Mouse (Mus musculus): ENCODE measurements around the gene Gins1. TPM values are rescaled to one million over a fixed set of nuclear protein-coding genes. Genes with fewer than 3 reads are reported as not detected.

Gins1 gene
- polyA plus RNA-seq, 1 experiment, result 31.3 TPM

DNA sequence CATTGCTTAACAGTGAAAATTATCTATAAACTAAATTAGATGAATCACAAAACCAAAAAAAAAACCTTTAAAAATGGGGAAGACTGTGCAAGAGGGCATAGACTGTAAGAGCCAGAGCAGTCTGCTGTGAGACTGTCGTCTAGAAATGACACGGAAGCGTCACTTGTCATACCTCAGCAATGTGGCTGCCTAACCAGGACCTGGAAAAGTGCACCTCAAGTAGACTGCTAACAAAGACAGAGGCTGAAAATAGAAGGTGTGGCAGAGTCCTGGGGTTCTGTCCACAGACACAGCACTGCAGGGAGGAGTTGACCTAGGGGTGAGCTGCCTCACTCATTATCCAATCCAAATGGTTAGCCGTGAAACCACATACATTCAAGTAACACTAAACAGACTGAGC is 17.0 kb downstream of the Gins1 start:
- Histone ChIP-seq H3ac (ENCODE audit: control insufficient read depth, insufficient read length, low read depth) (no peak overlapping the region), H3K36me3 (ENCODE audit: control insufficient read depth, insufficient read depth) (peaks cover 54% of the 10 kb centered on the region), H3K27me3 (ENCODE audit: control insufficient read depth, insufficient read depth, insufficient read length) (no peaks in the 10 kb centered on the region), H3K4me3 (ENCODE audit: insufficient read depth, poor library complexity, severe bottlenecking) (no peak overlapping the region), H3K79me3 (ENCODE audit: low read depth) (no peaks in the 10 kb centered on the region), H3K79me2 (ENCODE audit: control insufficient read depth, insufficient read depth) (no peaks in the 10 kb centered on the region)
- no peak for TF ChIP-seq CTCF (IDR thresholded peaks at IDR 0.05; ENCODE audit: control insufficient read depth, insufficient read depth, insufficient read length)
- no peak for TF ChIP-seq MAX (IDR thresholded peaks at IDR 0.05)
- TF ChIP-seq USF1 (IDR thresholded peaks at IDR 0.05; ENCODE audit: low read depth), result no peak
- no peak for TF ChIP-seq FOSL1 (IDR thresholded peaks at IDR 0.05; ENCODE audit: insufficient read depth, low read length, poor library complexity, severe bottlenecking)
- no peak for TF ChIP-seq CEBPB (IDR thresholded peaks at IDR 0.05; ENCODE audit: low read depth)
- no peak for TF ChIP-seq MYOG (IDR thresholded peaks at IDR 0.05; ENCODE audit: control insufficient read depth, extremely low read depth, insufficient read length)
- TF ChIP-seq MYOD1 (IDR thresholded peaks at IDR 0.05; ENCODE audit: control insufficient read depth, insufficient read length, low read depth), result no peak

GRCm38 (mm10) chr2:150923026-150923425 is 17.8 kb downstream of the Gins1 start:
- H3K79me2 ChIP-seq (ENCODE audit: control insufficient read depth, insufficient read depth), result no peaks in the 10 kb centered on the region
- H3K36me3 ChIP-seq (ENCODE audit: control insufficient read depth, insufficient read depth), result peaks cover 50% of the 10 kb centered on the region
- H3K27me3 ChIP-seq (ENCODE audit: control insufficient read depth, insufficient read depth, insufficient read length), result no peaks in the 10 kb centered on the region
- TF ChIP-seq MAX (IDR thresholded peaks at IDR 0.05), result no peak
- no peak for TF ChIP-seq CEBPB (IDR thresholded peaks at IDR 0.05; ENCODE audit: low read depth)
- TF ChIP-seq USF1 (IDR thresholded peaks at IDR 0.05; ENCODE audit: low read depth), result no peak
- TF ChIP-seq MYOD1 (IDR thresholded peaks at IDR 0.05; ENCODE audit: control insufficient read depth, insufficient read length, low read depth), result no peak
- no peak for TF ChIP-seq MYOG (IDR thresholded peaks at IDR 0.05; ENCODE audit: control insufficient read depth, extremely low read depth, insufficient read length)
- no peak for TF ChIP-seq CTCF (IDR thresholded peaks at IDR 0.05; ENCODE audit: control insufficient read depth, insufficient read depth, insufficient read length)
- TF ChIP-seq FOSL1 (IDR thresholded peaks at IDR 0.05; ENCODE audit: insufficient read depth, low read length, poor library complexity, severe bottlenecking), result no peak
- H3K4me3 ChIP-seq (ENCODE audit: insufficient read depth, poor library complexity, severe bottlenecking), result no peak overlapping the region
- H3ac ChIP-seq (ENCODE audit: control insufficient read depth, insufficient read length, low read depth), result no peak overlapping the region
- no peaks in the 10 kb centered on the region for H3K79me3 ChIP-seq (ENCODE audit: low read depth)

DNA sequence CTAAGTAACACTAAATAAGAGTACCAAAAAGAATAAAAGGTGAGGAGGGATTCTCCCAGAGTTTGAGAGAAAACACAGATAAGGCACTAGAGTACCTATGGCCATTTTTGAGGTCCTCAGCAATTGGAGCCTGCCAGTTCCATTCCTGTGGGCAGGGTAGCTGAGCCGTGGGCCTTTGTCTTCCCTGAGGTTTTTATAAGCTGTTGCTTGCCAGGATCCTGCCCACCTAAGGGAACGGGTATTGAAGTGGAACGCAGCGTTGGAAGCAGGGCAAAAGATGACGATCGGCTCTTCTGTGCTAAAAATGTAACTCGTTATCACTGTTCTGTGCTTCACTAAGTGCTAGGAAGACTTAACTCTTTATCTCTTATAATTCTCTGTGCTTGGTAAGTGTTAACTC is 18.3 kb downstream of the Gins1 start:
- Histone ChIP-seq H3K79me2 (ENCODE audit: control insufficient read depth, insufficient read depth) (no peaks in the 10 kb centered on the region), H3ac (ENCODE audit: control insufficient read depth, insufficient read length, low read depth) (no peak overlapping the region), H3K36me3 (ENCODE audit: control insufficient read depth, insufficient read depth) (peaks cover 45% of the 10 kb centered on the region), H3K27me3 (ENCODE audit: control insufficient read depth, insufficient read depth, insufficient read length) (no peaks in the 10 kb centered on the region), H3K4me3 (ENCODE audit: insufficient read depth, poor library complexity, severe bottlenecking) (no peak overlapping the region), H3K79me3 (ENCODE audit: low read depth) (no peaks in the 10 kb centered on the region)
- TF ChIP-seq CTCF (IDR thresholded peaks at IDR 0.05; ENCODE audit: control insufficient read depth, insufficient read depth, insufficient read length) (no peak), USF1 (IDR thresholded peaks at IDR 0.05; ENCODE audit: low read depth) (no peak), FOSL1 (IDR thresholded peaks at IDR 0.05; ENCODE audit: insufficient read depth, low read length, poor library complexity, severe bottlenecking) (no peak), MAX (IDR thresholded peaks at IDR 0.05) (no peak), MYOD1 (IDR thresholded peaks at IDR 0.05; ENCODE audit: control insufficient read depth, insufficient read length, low read depth) (no peak), CEBPB (IDR thresholded peaks at IDR 0.05; ENCODE audit: low read depth) (no peak), MYOG (IDR thresholded peaks at IDR 0.05; ENCODE audit: control insufficient read depth, extremely low read depth, insufficient read length) (no peak)

- Histone ChIP-seq H3K36me3 (ENCODE audit: control insufficient read depth, insufficient read depth) (peaks cover 38% of the 10 kb centered on the region), H3ac (ENCODE audit: control insufficient read depth, insufficient read length, low read depth) (no peak overlapping the region), H3K79me2 (ENCODE audit: control insufficient read depth, insufficient read depth) (no peaks in the 10 kb centered on the region), H3K79me3 (ENCODE audit: low read depth) (no peaks in the 10 kb centered on the region), H3K27me3 (ENCODE audit: control insufficient read depth, insufficient read depth, insufficient read length) (no peaks in the 10 kb centered on the region), H3K4me3 (ENCODE audit: insufficient read depth, poor library complexity, severe bottlenecking) (no peak overlapping the region)
- TF ChIP-seq MAX (IDR thresholded peaks at IDR 0.05), result no peak
- TF ChIP-seq MYOG (IDR thresholded peaks at IDR 0.05; ENCODE audit: control insufficient read depth, extremely low read depth, insufficient read length), result no peak
- TF ChIP-seq CEBPB (IDR thresholded peaks at IDR 0.05; ENCODE audit: low read depth), result no peak
- TF ChIP-seq USF1 (IDR thresholded peaks at IDR 0.05; ENCODE audit: low read depth), result no peak
- no peak for TF ChIP-seq FOSL1 (IDR thresholded peaks at IDR 0.05; ENCODE audit: insufficient read depth, low read length, poor library complexity, severe bottlenecking)
- TF ChIP-seq CTCF (IDR thresholded peaks at IDR 0.05; ENCODE audit: control insufficient read depth, insufficient read depth, insufficient read length), result no peak
- no peak for TF ChIP-seq MYOD1 (IDR thresholded peaks at IDR 0.05; ENCODE audit: control insufficient read depth, insufficient read length, low read depth)
Measured at GRCm38 (mm10) chr2:150927038-150927720, 22.0 kb downstream of the Gins1 start.

GRCm38 (mm10) chr2:150929156-150929555 is 24.0 kb downstream of the Gins1 start:
- no peaks in the 10 kb centered on the region for H3K27me3 ChIP-seq (ENCODE audit: control insufficient read depth, insufficient read depth, insufficient read length)
- no peaks in the 10 kb centered on the region for H3K79me2 ChIP-seq (ENCODE audit: control insufficient read depth, insufficient read depth)
- TF ChIP-seq CTCF (IDR thresholded peaks at IDR 0.05; ENCODE audit: control insufficient read depth, insufficient read depth, insufficient read length) (no peak), MYOG (IDR thresholded peaks at IDR 0.05; ENCODE audit: control insufficient read depth, extremely low read depth, insufficient read length) (no peak), FOSL1 (IDR thresholded peaks at IDR 0.05; ENCODE audit: insufficient read depth, low read length, poor library complexity, severe bottlenecking) (no peak), MYOD1 (IDR thresholded peaks at IDR 0.05; ENCODE audit: control insufficient read depth, insufficient read length, low read depth) (no peak), MAX (IDR thresholded peaks at IDR 0.05) (no peak), USF1 (IDR thresholded peaks at IDR 0.05; ENCODE audit: low read depth) (no peak), CEBPB (IDR thresholded peaks at IDR 0.05; ENCODE audit: low read depth) (no peak)
- peaks cover 31% of the 10 kb centered on the region for H3K36me3 ChIP-seq (ENCODE audit: control insufficient read depth, insufficient read depth)
- H3ac ChIP-seq (ENCODE audit: control insufficient read depth, insufficient read length, low read depth), result no peak overlapping the region
- H3K4me3 ChIP-seq (ENCODE audit: insufficient read depth, poor library complexity, severe bottlenecking), result no peak overlapping the region
- no peaks in the 10 kb centered on the region for H3K79me3 ChIP-seq (ENCODE audit: low read depth)
